Mouse (Mus musculus) liver, embryonic 14.5 days (tissue): ENCODE results near the gene Hscb.

Source experiments
- CTCF ChIP-seq: IDR thresholded peaks from 2 replicates; pipeline ENCODE4 v1.5.1; 2016; ENCODE audit warnings: antibody characterized with exemption, low read depth, control low read depth
- EP300 ChIP-seq: IDR thresholded peaks from 2 replicates; pipeline ENCODE4 v1.6.1; 2016; ENCODE audit warnings: antibody characterized with exemption, low read depth

DNA sequence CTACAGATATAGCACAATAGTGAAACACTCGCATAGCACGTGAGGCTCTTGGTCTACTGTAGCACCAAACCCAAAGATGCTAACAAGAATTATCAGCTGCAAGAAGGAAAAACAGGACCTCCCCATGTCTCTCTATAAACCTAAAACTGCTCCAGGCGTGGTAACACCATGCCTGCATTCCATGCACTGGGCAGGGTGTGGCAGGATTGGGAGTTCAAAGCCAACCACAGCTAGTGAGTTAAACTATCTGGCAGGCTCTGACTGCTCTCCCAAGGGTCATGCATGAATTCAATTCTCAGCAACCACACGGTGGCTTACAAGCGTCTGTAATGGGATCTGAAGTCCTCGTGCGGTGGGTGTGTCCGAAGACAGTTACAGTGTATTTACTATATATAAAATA lies 56.4 kb downstream of the Hscb start:
- TF ChIP-seq CTCF (no peak), EP300 (no peak)
